Mouse (Mus musculus) c-Kit-positive CD71-positive TER-119-positive erythroid progenitor cells, embryonic 14.5 days (primary cell): ENCODE data around the gene Exosc2.
"Not testable (repeated sequence)": the region's sequence is repeated elsewhere in the genome, so short reads cannot be mapped to it uniquely, and the experiment has no call there.

Source experiments
- DNase-seq: peaks from one replicate; pipeline ENCODE4 v3.0.0-alpha.2; 2013; ENCODE audit warnings: low spot score

Exosc2 gene

DNA sequence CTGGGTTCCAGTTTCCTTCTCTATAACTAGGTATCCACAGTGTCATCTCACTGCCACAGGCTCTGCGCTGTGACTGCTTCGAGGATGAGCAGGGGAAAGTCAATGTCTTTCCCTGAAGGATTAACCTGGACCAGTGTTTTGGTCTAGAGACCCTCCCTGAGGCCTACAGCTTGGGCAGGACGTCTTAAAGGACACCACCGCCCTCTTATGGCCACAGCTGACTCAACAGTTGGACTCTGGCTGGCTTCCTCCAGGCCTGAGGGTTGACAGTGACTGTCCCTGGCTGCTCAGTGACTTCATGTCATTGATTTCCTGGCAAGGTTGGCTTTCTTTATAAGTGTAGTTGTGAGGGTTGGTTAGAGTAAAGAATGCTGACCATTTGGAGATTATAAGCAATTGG is 3.2 kb upstream of the Exosc2 start:
- no peak for DNase-seq

GRCm38 (mm10) chr2:31678641-31679040 is 8.1 kb downstream of the Exosc2 start:
- no peak for DNase-seq

DNA sequence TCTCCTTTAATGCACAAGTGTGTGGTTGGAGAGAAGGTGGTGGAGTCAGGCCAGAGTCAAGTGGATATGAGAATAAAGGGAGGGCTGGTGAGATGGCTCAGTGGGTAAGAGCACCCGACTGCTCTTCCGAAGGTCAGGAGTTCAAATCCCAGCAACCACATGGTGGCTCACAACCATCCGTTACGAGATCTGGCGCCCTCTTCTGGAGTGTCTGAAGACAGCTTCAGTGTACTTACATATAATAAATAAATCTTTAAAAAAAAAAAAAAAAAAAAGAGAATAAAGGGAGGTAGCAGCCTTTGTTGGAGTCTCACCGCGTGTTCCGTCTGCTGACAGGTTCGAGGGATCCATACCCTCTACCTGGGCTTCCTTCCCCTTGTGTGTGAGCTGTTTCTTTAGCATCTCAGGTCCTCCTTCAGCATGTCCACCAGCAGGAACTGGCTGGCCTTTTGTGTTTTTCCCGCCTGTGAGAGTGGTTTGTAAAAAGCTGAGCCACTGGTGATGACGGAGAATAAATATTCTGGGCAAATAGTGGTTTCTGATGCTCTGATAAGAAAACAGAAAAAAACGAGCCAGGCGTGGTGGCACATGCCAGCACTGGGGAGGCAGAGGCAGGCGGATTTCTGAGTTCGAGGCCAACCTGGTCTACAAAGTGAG is 10.7 kb downstream of the Exosc2 start:
- not testable (repeated sequence) for DNase-seq

GRCm38 (mm10) chr2:31681731-31682235 is 11.3 kb downstream of the Exosc2 start:
- DNase-seq, result no peak

DNA sequence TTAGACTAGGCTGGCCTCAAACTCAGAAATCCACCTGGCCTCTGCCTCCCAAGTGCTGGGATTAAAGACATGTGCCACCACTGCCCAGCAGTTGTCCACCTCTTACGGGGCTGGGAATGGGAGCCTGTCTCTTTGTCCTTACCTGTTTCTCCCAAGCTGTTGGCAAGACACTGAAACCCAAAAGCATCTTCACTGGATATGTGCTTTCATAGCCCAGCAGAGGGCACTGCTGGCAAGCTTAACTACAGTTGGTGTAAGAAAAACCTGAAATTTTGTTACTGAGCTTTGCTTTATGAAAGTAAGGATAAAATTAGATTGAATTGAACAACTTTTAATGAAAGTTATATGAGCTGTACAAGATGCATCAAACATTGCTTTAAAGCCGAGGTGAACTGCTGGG is 13.2 kb downstream of the Exosc2 start:
- peak; percentile 61 for DNase-seq

DNA sequence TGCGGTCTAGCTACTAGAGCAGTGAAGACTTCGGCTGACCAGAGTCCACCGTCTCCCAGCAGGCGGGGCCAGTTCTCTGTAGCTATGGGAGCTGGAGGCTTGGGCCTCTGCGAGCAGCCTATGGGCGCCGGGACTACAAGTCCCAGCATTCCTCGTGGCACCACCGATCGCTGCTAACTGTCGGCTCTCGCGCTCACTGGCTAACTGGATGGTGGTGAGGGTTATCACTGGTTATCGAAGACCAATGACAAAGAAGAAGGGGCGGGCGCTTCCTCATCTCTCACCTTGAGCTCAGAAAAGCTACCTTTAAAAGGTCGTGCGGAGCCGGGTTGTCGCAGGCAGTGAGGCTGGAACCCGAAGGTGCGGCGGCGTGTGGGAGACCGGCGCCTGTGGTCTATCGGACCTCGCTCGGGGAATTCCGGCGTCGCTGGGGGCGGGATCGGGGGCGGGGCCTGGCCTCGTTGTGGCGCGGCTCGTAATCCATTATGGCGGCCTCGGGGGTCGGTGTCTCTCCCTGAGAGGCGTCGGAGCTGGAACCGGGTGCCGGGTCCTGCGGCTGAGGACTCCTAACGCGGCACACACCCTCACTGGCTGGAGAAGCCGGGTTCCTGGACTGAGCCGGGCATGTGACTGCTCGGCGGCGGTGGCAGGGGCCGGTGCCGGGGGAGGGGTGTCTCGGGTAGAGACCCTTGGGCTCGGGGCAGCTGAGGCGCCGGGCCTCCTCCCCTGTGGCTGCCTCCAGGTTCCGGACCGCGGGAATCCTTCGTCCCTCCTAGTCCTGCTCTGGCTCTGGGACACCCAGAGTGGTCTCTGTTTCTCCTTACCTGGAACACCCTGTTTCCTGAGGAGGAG is 17.8 kb downstream of the Exosc2 start, which contains the start of gene Abl1:
TSS of gene Abl1 (plus strand) at position 303 of the 852 bp plus-strand sequence.
- peak; percentile 94 for DNase-seq

DNA sequence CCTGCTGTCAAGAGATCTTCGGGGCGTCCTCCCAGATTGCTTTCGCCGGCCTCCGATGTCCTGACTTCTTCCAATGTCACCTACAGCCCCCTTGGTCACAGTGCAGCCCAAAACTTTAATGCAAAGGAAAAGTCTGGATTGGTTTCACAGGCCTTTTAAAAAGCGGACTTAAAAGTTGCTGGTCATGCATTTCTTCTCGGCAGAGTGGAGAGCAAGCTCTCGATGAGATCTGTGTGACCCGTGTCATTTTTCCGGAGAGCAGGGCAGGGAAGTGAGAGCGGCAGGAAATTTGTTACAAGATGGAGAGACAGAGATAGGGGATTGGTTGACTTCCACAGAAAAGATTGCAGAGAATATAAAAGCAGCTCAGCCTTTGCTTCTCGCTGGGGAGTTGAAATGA is 18.5 kb downstream of the Exosc2 start:
- DNase-seq, result no peak

- no peak for DNase-seq
Measured at GRCm38 (mm10) chr2:31690063-31690462, 19.5 kb downstream of the Exosc2 start.

DNA sequence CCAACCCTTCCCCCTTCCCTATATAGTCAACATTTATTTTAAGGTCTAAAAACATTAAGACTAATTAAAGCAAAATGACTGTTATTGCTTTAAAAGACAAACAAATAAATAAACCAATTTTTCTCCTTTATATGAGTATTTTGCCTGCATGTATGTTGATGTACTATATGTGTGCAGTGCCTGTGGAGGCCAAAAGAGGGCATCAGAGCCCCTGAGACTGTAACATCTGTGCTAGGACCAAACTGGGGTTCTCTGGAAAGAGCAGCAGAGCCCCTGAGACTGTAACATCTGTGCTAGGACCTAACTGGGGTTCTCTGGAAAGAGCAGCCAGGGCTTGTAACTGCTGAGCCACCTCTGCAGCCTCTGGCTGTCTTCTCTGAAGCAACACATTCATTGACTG is 27.7 kb downstream of the Exosc2 start:
- no peak for DNase-seq

GRCm38 (mm10) chr2:31700545-31701446 is 30.3 kb downstream of the Exosc2 start:
- DNase-seq, result no peak

DNA sequence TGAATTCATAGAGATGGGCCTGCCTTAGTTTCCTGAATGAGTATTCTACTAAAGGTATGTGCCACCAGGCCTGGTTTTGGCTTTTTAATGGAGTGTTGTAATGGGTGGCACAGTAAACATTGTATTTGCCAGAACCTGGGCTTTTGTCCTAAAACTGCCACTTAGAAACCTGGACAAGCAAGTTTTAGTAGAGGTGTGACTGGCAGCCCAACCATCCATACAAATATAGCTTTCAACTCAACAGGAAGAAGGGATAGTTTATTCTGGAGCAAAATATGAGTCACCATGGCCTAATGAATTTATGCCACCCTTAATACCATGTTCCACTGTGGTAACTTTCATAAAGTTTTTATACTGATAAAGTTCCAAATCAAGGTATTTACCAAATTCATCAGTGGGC is 32.7 kb downstream of the Exosc2 start:
- DNase-seq, result no peak

GRCm38 (mm10) chr2:31705914-31706313 is 35.4 kb downstream of the Exosc2 start:
- DNase-seq, result no peak

GRCm38 (mm10) chr2:31706531-31706930 is 36.0 kb downstream of the Exosc2 start:
- no peak for DNase-seq

GRCm38 (mm10) chr2:31712716-31713115 is 42.2 kb downstream of the Exosc2 start:
- no peak for DNase-seq

- DNase-seq, result no peak
Measured at GRCm38 (mm10) chr2:31713813-31714212, 43.3 kb downstream of the Exosc2 start.

DNA sequence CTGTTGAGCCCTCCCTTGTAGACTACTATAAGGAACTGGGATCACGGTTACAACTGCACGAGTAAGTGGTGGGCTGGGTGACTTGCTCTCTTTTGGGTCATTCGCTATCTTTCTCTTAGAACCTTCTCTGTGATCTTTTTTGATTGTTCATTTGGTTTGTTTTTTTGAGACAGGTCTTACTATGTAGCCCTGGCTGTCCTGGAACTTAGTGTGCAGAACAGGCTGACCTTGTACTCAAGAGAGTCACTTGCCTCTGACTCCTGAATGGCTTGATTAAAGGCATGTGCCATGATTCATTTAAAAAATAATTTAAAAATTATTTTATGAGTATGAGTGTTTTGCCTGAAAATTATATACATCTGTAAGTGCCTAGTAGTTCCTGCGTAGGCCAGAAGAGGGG is 44.3 kb downstream of the Exosc2 start:
- no peak for DNase-seq

DNA sequence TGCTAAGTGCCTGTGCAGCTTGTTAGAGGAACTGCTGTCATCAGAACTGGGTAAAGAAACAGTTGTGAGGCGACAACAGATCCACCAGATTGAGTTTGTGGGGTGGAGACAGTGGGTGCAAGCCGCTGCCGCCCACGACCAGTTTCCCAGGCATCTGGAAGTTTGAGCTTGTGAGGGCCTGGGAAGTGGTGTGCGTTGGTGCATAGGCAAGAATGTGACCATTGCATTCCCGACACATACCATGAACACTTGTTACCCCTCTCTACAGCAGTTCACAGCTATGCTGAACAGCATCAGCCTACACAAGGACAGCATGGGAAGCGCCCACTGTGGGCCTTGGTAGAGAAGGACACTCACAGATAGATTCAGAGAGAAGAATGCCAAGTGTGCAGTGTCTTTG is 45.5 kb downstream of the Exosc2 start:
- no peak for DNase-seq

GRCm38 (mm10) chr2:31719202-31719880 is 48.8 kb downstream of the Exosc2 start:
- DNase-seq, result no peak

- DNase-seq, result no peak
Measured at GRCm38 (mm10) chr2:31719944-31720343, 49.4 kb downstream of the Exosc2 start.

GRCm38 (mm10) chr2:31720783-31721182 is 50.3 kb downstream of the Exosc2 start:
- no peak for DNase-seq

- peak; percentile 61 for DNase-seq
Measured at GRCm38 (mm10) chr2:31724730-31725490, 54.4 kb downstream of the Exosc2 start.
